Mouse (Mus musculus) cerebellum, adult 9-11 months (tissue): ENCODE data around the gene Fap.

Source experiments
- DNase-seq: peaks from one replicate; pipeline ENCODE4 v3.0.0; 2022

The Fap gene

GRCm38 (mm10) chr2:62517790-62518189, 56.1 kb downstream of the Fap start:
- DNase-seq = no peak

- no peak for DNase-seq
Observed at GRCm38 (mm10) chr2:62514477-62514876, 59.4 kb downstream of the Fap start.

GRCm38 (mm10) chr2:62513477-62513876, 60.4 kb downstream of the Fap start:
- DNase-seq = peak; percentile 54

- no peak for DNase-seq
Observed at GRCm38 (mm10) chr2:62507130-62507529, 66.7 kb downstream of the Fap start.

GRCm38 (mm10) chr2:62506441-62506840, 67.4 kb downstream of the Fap start:
- DNase-seq = no peak

GRCm38 (mm10) chr2:62504269-62504796, 69.5 kb downstream of the Fap start:
- DNase-seq = no peak

- DNase-seq = no peak
Observed at GRCm38 (mm10) chr2:62503326-62503725, 70.5 kb downstream of the Fap start.

- DNase-seq = no peak
Observed at GRCm38 (mm10) chr2:62502516-62502915, 71.4 kb downstream of the Fap start.

- no peak for DNase-seq
Observed at GRCm38 (mm10) chr2:62498821-62499220, 75.1 kb downstream of the Fap start.

GRCm38 (mm10) chr2:62498086-62498485, 75.8 kb downstream of the Fap start:
- no peak for DNase-seq

GRCm38 (mm10) chr2:62497333-62498002, 76.4 kb downstream of the Fap start:
- no peak for DNase-seq

GRCm38 (mm10) chr2:62495407-62495806, 78.5 kb downstream of the Fap start:
- no peak for DNase-seq

- no peak for DNase-seq
Observed at GRCm38 (mm10) chr2:62489832-62490231, 84.0 kb downstream of the Fap start.

- DNase-seq = no peak
Observed at GRCm38 (mm10) chr2:62484906-62485305, 89.0 kb downstream of the Fap start.

GRCm38 (mm10) chr2:62483550-62483949, 90.3 kb downstream of the Fap start, which contains the start of gene Gcg:
TSS of gene Gcg (minus strand) at chr2:62483650.
- DNase-seq = no peak

- DNase-seq = no peak
Observed at GRCm38 (mm10) chr2:62480285-62481198, 93.3 kb downstream of the Fap start.

- DNase-seq = no peak
Observed at GRCm38 (mm10) chr2:62469551-62469950, 104.3 kb downstream of the Fap start.

- DNase-seq = no peak
Observed at GRCm38 (mm10) chr2:62463287-62463686, 110.6 kb downstream of the Fap start.

GRCm38 (mm10) chr2:62462174-62462573, 111.7 kb downstream of the Fap start:
- no peak for DNase-seq

- DNase-seq = no peak
Observed at GRCm38 (mm10) chr2:62460815-62461450, 112.9 kb downstream of the Fap start.

- no peak for DNase-seq
Observed at GRCm38 (mm10) chr2:62460231-62460710, 113.6 kb downstream of the Fap start.

GRCm38 (mm10) chr2:62459241-62460174, 114.4 kb downstream of the Fap start:
- DNase-seq = no peak
